Mouse (Mus musculus): ENCODE results near the gene Cryaa.

- TF ChIP-seq CTCF (IDR thresholded peaks at IDR 0.05; ENCODE audit: low read depth, low read length) (no peak), POLR2A (IDR thresholded peaks at IDR 0.05; ENCODE audit: extremely low read depth, insufficient read depth, low read length) (no peak)
These were observed 20.2 kb upstream of the Cryaa start for GRCm38 (mm10) chr17:31657141-31657983.
